Mouse (Mus musculus): ENCODE data around the gene Sult1b1. TPM values are rescaled to one million over a fixed set of nuclear protein-coding genes. Genes with fewer than 3 reads are reported as not detected.
"Not testable (repeated sequence)": the region's sequence is repeated elsewhere in the genome, so short reads cannot be mapped to it uniquely, and the experiment has no call there.

Sult1b1 gene
- polyA plus RNA-seq, 1 experiment from 2014 or later, result not detected

DNA sequence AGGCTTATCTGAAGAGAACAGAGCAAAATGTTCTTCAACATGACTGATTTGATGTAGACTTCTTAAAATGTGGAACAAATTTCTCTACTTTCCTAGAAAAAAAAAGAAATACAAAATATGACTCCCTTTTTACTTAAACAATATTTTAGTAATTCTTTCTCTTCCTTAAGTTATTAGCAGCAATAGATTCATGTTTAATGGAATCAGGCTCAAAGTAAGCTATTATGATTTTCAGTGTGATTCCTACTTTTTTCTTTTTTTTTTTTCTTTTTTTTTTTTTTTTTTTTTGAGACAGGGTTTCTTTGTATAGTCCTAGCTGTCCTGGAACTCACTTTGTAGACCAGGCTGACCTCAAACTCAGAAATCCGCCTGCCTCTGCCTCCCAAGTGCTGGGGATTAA, 51.3 kb downstream of the Sult1b1 start, which contains the start of gene Gm43638:
Gene Gm43638 (minus strand): TSS at position 101 of the 400 bp plus-strand sequence.
- not testable (repeated sequence) for H3K27me3 ChIP-seq (replicated peaks; ENCODE audit: control insufficient read depth, insufficient read depth, low read length); H3K9me3 ChIP-seq (ENCODE audit: control insufficient read depth, low read length); H3K4me3 ChIP-seq (replicated peaks; ENCODE audit: low read length); H3K36me3 ChIP-seq (ENCODE audit: control insufficient read depth, insufficient read depth); H3K4me2 ChIP-seq (ENCODE audit: low read length); ATAC-seq; H3K4me1 ChIP-seq (replicated peaks; ENCODE audit: control insufficient read depth, insufficient read depth, low read length); H3K27ac ChIP-seq (ENCODE audit: low read length); H3K9ac ChIP-seq (replicated peaks; ENCODE audit: low read depth, low read length)
- WGBS, result 75% methylated on average over 1 of the region's 1 CpGs

DNA sequence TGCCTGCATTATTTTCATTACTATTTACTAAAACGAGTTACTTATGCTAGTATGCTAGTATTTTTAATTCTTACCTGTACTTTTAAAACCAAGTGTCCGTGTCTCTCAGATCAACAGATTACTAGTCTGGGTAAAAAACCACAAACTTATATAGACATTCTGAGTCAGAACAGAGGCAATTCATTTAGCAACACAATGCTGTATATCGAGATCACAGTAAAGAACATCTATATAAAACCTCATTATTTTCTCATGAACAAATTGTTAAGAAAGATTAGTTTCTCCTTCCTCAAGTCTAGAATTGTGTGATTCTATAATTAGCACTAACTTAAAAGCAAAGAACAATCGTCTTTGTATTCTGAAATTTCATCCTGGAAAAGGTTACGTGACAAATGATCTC, 55.8 kb downstream of the Sult1b1 start, which contains the start of gene Ugt2a2:
Gene Ugt2a2 (minus strand): TSS at position 101 of the 400 bp plus-strand sequence.
- Histone ChIP-seq H3K9me3 (ENCODE audit: control insufficient read depth, low read length) (no peaks in the 10 kb centered on the region), H3K36me3 (ENCODE audit: control insufficient read depth, insufficient read depth) (no peaks in the 10 kb centered on the region), H3K4me3 (replicated peaks; ENCODE audit: low read length) (no peak within 1 kb of the TSS), H3K4me1 (replicated peaks; ENCODE audit: control insufficient read depth, insufficient read depth, low read length) (no peaks in the 10 kb centered on the region), H3K27ac (ENCODE audit: low read length) (no peak within 1 kb of the TSS), H3K4me2 (ENCODE audit: low read length) (no peak within 1 kb of the TSS), H3K27me3 (replicated peaks; ENCODE audit: control insufficient read depth, insufficient read depth, low read length) (no peaks in the 10 kb centered on the region), H3K9ac (replicated peaks; ENCODE audit: low read depth, low read length) (no peak within 1 kb of the TSS)
- 69% methylated on average over 5 of the region's 5 CpGs for WGBS
- ATAC-seq, result no peak

Other genes with a start within 250 kb of the Sult1b1 start
- gene Ugt2a3, start 201.0 kb downstream of the Sult1b1 start, polyA plus RNA-seq (2015; fragmentation: Nextera tagmentation; extraction: Ambion mirVana), result not detected in 2 replicates
- gene Ugt2b38, start 114.0 kb downstream of the Sult1b1 start, polyA plus RNA-seq (2015; fragmentation: Nextera tagmentation; extraction: Ambion mirVana), result not detected in 2 replicates
- 0.30 and 0.52 TPM in 2 replicates for gene Ugt2a2, start 55.9 kb downstream of the Sult1b1 start, polyA plus RNA-seq (2015; fragmentation: Nextera tagmentation; extraction: Ambion mirVana)
- not detected in 2 replicates for gene Gm43638, start 51.4 kb downstream of the Sult1b1 start, polyA plus RNA-seq (2015; fragmentation: Nextera tagmentation; extraction: Ambion mirVana)
- gene Ugt2a1, start 47.3 kb downstream of the Sult1b1 start, polyA plus RNA-seq (2015; fragmentation: Nextera tagmentation; extraction: Ambion mirVana), result 0.80 TPM in 1 of 2 replicates, not detected in the other
- 0.50 TPM in 1 of 2 replicates, not detected in the other for gene Sult1d1, start 30.8 kb upstream of the Sult1b1 start, polyA plus RNA-seq (2015; fragmentation: Nextera tagmentation; extraction: Ambion mirVana)
- gene Sult1e1, start 53.4 kb upstream of the Sult1b1 start, polyA plus RNA-seq (2015; fragmentation: Nextera tagmentation; extraction: Ambion mirVana), result not detected in 2 replicates
- not detected in 2 replicates for gene Csn1s1, start 128.0 kb upstream of the Sult1b1 start, polyA plus RNA-seq (2015; fragmentation: Nextera tagmentation; extraction: Ambion mirVana)
- gene Csn2, start 161.4 kb upstream of the Sult1b1 start, polyA plus RNA-seq (2015; fragmentation: Nextera tagmentation; extraction: Ambion mirVana), result not detected in 2 replicates
- not detected in 2 replicates for gene Csn1s2a, start 236.4 kb upstream of the Sult1b1 start, polyA plus RNA-seq (2015; fragmentation: Nextera tagmentation; extraction: Ambion mirVana)

Measured in forebrain, embryonic 16.5 days (tissue).